Mouse (Mus musculus) ES-CJ7 (cell line): Measurements from ENCODE around the gene Galnt17.
A peak's percentile ranks its signal among the peaks of the same experiment; 100 is the strongest.

Source experiments
- DNase-seq: peaks from one replicate; pipeline ENCODE4 v3.0.0; 2011; ENCODE audit warnings: low read depth, low spot score

Gene Galnt17

DNA sequence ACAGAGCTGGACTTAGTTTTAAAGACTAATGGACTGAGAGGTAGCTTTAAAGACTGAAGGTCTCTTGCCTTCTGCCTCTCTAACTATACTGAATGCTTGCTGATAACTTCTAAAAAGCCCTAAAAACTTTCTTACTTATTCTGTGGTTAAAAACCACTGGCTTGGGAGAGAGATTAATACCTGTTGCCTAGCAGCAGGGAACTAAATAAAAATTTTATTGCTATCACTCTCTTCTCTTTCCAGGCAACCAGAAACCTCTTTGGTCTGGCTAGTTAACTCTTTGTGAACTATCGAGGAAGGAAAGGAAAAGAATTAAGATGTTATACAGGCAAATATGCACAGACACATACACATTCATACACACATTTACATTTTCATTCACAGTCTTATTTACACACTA is 377.3 kb downstream of the Galnt17 start:
- no peak for DNase-seq

DNA sequence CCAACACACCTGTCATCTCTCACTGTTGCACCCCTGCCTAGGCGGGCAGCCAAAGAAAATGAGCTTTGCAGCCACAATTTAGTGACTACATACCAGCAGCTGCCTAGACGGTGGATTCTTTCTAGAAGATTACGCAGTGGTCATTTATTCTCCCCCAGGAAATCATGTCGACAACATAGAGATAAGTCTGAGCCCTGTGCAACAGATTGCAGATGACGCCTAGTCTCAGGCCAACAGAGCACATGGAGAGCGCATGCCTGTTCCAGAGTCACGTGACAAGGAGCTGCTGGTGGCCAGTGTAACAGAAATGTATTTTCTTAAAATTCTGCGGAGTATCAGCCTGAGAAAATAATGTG is 380.5 kb downstream of the Galnt17 start:
- DNase-seq, result no peak

DNA sequence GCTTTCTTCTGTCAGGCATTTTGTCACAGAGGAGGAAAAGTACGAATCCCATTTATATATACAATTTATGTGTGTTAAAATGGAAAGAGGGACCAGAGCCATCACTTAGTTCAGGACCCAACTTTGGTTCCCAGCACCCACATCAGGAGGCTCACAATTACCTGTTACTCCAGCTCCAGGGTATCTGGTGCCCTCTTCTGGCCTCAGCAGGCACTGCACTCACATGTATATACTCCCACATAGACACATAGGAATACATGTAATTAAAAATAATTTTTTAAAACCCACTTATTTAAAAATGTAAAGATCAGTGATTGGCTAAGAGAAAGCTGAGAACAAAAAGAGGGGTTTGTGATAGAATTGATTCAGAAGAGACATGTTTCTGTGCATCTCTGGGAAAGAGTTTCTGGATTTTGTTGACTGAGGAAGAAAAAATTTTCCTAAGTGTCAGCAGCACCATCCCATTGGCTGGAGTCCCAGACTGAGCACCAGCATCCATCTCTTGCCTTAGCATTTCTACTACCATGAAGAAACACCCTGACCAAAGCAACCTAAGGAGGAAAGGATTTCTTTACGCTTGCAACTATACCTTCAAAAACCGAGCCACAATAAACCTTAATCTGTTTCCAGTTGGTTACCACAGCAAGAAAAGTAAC is 381.0 kb downstream of the Galnt17 start:
- no peak for DNase-seq

DNA sequence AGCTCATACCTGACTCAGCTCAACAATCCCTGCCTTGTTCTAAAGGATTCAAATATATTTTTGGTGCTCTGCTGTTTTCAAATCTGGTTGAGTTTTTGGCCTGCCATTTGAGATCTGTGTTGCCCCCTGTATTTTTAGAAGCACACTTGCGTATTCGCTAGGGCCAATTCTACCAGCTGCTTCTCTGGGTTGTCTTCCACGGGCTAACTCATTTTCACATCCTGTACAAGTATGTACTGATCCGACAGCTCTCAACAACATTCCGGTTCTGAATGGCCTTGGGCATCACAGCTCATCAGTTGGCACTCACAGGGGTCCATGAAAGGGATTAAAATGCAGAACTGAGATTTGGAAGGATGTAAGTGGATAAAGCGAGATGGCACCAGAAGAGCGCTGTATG is 382.6 kb downstream of the Galnt17 start:
- no peak for DNase-seq

DNA sequence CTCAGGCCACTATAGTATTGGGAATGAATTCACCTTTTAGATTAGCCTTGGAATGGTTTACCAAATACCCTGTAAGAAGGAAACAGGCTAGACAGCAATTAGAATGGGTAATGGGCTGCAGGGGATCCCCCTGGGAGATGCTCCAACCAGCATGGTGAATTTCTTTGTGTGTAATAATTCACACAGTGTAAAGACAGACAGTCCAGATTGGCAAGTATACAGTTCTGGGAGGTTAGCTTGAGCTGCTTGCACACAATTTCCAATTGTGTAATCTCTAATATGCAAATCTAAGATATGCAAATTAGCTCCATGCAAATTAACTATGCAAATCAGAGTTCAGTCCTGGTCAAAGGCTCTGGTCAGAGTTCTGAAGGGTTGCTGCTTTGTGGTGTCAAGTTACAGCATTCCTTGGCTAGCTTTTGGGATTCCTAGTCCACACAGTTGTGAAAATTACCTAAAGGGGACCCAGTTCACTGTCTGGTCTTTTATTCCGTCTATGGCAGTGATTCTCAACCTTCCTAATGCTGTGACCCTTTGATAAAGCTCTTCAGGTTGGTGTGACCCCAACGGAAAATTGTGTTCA is 384.0 kb downstream of the Galnt17 start:
- peak; percentile 50 for DNase-seq

DNA sequence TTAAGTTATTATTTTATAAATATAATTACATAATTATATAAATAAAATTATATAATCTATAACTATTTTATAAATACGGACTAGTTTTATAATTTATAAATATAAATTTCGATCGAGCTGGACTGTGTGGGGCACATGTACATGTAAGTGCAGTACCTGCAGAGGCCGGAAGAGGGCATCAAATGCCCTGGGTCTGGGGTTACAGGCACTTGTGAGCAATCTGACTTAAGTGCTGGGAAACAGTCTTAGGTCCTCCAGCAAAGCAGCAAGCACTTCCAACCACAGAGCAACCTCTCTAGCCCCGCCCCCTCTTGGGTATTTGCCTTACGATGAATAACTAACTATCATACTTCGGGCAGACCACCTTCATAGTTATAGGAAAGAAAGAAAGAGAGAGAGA is 388.3 kb downstream of the Galnt17 start:
- peak; percentile 72 for DNase-seq

DNA sequence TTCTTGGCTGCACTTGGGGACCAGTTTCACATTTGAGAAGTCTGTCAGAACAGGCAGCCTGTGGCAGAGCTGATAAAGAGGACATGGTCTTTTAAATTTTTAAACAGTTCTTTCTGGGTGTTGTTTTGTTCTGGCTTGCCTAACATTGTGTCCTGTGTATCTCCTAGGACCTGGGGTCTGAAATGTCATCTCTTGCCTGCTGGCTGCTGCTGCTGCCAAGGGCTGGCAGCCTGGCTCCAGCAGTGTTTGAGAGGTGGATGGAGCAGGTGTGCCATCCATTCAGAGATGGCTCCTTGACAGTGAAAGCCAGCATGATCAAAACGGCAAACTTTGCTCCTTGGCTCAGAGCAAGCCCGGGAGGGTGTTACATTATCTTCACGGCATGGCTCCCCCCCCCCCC is 393.7 kb downstream of the Galnt17 start:
- no peak for DNase-seq

DNA sequence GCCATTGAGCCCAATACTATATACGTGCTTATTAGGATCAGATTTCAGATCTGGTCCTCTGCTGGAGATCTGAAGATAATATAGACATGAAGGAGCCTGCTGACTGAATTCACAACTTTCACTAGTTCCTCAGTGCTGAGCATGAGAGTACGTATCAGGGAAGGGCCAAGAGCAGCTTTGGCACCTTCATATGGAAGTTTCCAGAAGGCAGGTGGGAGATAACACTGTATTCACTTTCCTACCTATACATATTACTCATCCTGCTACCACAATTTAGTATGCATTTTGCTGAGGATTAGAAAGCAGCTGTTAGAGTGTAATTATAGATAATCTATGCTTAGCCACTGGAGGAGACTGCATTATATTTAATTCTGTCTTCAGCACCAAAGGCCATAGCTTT is 396.7 kb downstream of the Galnt17 start:
- no peak for DNase-seq

DNA sequence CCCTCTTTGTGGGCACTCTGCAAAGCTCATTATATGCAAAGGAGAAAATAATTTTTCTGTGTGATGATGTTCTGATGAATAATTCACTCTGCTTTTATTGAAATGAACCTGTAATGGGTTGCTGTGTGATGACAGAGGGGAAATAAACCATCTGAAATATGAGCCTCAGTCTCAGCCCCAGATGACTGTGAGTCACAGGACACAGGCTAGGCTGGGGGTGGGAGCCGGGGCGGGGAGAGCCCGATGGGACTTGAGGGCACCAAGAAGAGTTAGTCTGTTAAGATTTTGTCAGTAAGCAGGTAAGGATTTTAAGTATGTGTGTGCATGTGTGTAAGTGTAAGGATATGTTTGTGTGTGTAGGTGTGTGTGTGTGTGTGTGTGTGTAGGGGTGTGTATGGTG is 406.6 kb downstream of the Galnt17 start:
- no peak for DNase-seq

DNA sequence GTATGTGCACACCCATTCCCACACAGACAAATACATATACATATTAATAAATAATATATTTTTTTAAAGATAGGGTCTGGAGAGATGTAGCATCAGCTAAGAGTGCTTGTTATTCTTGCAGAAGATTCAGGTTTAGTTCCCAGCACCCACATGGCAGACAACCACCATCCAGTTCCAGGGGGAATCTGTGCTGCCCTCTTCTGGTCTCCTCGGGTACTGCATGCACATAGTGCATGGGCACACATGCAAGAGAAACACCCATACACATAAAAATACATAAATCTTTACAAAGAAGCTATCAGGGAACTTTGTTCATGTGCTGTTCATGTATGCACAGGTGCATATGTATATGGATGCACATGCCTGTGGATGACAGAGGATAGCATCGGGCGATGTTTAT is 412.3 kb downstream of the Galnt17 start:
- DNase-seq, result peak; percentile 42

DNA sequence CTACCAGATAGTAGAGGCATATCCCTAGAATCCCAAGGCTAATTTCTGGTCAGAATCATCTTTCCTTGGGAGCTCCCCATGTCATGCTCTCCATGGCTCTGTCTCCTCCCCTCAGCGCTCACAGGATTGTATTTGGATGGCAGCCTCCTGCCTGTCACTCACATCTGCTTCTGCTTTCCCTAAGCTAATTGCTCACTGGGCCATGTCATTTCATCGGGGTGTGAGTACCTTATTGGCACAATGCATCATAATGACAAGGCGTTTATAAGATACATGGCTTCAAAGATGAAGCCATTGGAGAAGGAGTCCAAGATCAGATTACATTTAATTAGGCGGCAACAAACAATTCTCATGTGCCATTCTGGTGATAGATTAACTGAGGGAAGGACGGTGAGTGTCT is 416.6 kb downstream of the Galnt17 start:
- DNase-seq, result no peak

DNA sequence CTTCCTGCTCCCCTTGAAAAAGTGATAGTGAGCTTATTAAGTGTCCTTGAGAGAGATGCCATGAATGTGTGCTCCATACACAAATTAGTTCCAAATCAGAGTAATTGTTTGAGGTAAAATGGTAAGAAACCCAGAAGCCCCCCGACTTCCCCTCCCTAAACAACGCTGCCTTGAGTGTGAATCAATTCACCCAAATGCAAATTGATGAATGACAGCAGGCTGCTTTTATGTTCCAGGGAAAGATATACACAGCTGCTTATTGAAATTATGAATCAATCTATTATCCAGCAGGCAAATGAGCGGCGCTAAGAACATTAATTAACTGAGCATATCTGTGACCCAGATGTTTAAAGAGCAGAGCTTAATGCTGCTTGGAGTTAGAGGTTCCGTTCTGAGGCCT is 428.0 kb downstream of the Galnt17 start:
- no peak for DNase-seq

DNA sequence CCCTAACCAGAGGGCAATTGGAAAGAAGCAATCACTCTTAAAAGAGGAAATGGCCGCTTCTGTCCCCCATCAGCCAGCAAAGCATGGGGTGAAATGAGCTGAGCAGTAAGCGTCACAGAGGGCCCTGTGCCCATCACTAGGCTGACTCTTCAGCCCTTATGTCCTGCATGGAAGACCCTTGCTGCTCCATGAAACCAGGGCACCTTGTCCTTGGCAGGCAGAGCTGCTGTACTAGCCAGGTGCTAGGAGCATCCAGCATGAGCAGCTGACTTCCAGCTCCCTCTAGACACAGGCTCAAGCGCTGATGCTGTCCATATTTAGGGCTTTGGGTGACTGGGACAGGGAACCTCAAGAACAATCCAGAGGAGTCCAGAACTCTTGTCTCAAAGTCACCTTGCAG is 432.9 kb downstream of the Galnt17 start:
- DNase-seq, result no peak

DNA sequence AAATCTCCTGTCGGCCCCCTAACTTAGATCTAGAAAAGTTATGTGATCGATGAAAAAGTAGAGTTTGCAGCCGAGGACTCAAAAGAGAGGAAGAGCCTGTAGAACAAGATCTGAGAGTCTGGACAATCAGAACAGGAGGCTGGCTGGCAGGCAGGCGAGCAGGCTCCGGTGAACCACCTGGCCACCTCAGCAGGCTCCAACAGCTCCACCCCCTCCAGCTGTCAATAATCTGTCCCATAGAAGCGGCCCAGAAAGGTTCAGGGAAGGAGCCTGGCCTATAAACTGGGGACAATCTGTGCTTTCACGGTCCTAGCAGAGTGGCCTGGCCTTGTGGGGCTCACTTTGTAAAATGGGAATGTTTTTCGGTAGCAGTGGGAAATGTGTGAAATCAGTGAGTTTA is 437.2 kb downstream of the Galnt17 start:
- DNase-seq, result no peak

DNA sequence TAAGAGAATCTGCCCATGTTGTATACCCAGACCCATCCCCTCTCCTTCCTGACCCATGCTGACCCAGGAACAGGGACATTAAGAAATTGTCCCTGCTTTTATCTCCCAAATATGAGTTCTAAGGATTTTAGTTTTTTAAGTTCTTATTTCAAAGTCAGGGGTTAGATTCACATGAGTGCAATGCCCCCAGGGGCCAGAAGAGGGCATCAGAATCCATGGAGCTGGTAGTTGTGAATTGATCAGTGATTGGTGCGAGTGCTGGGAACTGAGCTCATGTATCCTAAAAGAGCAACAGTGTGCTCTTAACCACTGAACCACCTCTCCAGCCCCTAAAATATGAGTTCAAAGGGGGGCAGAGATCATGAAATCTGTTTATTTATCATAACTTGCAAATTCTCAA is 438.4 kb downstream of the Galnt17 start:
- DNase-seq, result peak; percentile 44

DNA sequence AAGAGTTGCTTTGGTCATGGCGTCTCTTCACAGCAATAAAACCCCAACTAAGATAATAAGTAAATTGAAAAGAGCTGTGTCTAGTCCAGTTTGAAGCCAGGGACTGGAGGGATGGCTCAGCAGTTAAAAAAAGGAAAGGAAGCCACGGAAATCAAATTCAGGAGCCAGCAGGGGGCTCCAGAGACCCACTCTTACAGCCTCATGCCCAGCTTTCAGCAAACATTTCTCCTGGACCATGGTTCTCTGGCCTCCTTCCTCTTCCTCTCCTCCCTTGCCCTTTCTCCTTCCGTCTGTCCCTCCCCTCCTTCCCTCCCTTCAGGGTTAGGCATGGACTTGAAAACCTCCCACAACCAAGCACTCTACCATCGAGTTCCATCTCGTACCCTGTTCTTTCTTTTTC is 446.0 kb downstream of the Galnt17 start:
- no peak for DNase-seq

DNA sequence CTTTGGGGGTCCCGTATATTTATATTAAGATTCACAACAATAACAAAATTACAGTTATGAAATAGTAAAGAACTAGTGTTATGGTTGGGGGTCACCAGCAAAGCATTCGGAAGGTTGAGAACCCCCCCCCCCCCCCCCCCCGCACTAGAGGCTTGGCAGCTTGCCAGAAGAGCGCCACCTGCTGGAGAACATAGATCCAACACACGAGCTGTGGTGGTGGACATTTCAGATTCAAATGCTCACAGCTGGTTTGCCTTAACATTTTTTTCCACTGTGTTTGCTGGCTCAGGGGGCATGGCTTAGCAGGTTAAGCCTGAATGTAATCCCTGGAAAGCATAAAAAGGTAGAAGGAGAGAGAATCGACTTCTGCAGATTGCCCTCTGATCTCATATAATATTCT is 448.6 kb downstream of the Galnt17 start:
- DNase-seq, result no peak

DNA sequence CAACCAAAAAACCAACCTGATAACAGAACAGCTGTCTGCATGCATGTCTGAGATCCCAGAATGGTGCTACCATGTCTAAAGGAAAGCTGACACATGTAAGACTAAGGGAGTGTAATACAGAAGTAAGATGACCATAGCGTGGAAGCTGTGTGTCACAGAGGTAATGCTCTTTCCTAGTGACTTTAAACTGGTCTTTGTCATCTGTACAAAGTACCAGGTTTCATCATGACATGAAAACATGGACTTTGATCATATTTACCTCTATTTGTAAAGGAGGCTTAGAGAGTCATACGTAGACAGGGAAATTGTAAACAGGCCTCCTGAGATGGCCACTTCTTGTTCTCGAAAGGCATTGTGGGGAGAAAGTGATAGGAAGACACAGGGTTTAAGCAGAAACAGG is 449.6 kb downstream of the Galnt17 start:
- no peak for DNase-seq

DNA sequence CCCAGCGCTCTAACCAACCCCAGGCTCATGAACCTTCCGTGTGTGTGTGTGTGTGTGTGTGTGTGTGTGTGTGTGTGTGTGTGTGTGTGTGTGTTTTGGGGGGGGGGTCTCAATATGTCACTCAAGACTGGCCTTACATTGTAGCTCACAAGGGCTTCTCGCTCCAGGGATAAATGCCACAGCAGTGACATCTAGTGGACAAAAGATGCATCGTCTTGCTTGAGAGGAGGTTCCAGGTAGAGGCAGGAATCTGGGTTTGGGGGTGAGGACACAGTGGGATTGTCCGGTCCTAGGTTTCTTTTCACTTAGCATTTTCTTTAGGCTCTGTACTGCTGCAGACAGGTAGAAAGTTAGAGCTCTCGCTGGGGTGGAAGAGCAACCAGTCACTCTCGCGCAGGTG is 450.1 kb downstream of the Galnt17 start:
- peak; percentile 64 for DNase-seq

DNA sequence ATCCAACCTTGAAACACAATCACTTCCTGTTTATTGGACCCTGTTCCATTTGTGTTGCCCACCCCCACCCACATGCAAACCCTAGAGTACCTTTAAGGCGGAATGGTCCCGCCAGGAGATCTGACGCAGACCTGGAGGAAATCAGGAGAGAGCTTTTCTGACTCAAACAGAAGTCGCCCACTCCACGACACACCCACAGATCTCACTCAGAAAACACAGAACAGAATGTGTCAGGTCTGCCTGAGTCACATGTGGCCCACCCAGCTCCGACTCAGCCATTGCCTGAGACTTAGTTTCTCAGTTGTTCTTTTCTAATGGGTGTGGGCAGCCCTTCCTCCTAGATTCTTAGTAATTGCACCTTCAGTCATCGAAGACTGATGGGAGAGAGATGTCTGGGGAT is 453.9 kb downstream of the Galnt17 start:
- DNase-seq, result no peak

DNA sequence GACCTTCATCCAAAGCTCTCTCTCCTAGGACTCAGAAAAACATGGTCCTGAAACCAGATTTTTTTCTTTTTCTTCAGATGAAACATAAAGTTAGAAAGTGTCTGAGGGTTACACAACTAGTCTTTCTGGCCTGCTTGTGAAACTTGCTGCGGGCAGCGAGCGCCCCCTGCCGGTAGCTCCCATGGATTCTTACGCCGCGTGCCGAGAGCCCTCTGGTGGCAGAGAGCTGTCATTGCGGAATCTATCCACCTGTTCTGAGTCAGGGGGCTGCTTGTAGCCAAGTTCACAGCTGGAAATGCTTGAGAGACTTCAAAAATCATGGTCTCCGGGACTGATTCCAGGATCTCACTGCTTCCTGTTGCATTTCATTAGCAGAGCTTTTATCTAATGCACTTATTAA is 454.9 kb downstream of the Galnt17 start:
- peak; percentile 89 for DNase-seq

DNA sequence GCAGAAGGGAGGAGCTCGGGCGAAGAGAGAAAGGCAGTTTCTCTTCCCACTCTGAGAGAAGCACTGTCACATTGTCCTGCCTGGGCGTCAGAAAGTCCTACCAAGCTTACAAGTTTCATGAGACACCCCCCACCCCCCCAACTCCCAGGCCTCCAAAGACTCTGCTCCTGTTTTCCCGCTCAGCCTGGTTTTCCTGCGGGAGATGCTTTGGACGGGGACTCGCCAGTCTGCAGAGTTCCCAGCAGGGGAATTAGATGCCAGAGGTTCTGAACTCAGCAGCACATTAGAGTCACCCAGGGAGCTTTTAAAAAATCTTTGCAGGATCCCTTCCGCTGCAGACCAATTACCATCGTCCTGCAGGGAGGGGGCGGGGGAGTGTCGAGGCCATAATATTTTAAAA is 456.1 kb downstream of the Galnt17 start:
- no peak for DNase-seq

DNA sequence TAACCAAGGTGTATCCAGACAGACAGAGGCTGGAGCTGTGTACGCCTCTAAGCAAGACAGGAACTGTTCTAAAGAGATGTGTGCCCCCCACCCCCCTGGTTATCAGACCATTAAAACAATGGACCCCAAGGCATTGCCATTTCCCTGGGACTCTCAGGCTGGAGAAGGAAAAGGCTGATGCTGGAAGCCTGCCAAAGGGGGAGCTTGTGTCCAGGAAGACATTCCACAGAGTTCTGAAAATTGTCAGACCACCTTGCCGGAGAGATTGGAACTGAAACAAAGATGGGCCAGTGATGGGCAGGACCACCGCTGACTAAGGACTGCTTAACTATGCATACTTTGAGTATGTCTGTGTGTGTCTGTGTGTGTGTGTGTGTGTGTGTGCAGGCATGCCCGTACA is 458.7 kb downstream of the Galnt17 start:
- DNase-seq, result no peak

DNA sequence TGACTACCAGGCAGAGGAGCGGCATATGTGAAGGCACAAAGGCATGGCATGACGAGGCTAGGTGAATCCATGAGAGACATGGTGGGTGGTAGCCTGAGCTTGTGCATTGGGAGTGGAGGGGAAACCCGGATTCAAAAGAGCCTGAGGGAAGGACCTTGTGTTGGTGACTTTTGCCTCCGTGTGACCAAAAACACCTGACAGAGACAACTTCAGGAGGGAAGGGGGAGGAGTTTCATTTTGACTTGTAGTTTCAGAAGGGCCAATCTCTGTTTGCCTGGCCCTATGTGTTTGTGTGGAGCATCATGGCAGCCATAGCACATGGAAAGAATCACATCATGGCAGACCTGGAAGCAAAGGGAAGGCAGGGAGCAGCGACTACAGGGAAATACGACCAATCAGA is 459.7 kb downstream of the Galnt17 start:
- no peak for DNase-seq
